Mouse (Mus musculus): ENCODE measurements around the gene Lrrc1.

DNA sequence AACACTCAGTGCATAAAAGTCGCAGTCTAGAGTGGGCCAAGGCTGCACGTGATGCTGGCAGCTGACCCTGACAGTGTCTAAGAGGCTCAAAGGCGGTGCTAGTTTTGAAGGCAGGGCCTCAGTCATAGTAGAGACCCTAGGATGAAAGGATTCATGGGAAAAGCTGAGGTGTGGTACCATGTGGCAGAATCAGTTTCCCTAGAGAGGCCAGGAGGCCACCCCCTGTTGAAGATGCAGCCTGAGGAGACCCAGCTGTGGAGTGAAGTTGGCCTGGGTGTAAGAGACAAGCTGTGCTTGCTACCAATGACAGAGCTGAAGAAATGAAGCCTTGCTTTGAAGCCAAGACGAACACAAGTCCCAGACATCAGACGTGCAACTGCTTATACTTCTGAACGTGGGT lies 107.5 kb downstream of the Lrrc1 start:
- TF ChIP-seq CTCF (IDR thresholded peaks at IDR 0.05): no peak
- TF ChIP-seq EP300 (IDR thresholded peaks at IDR 0.05): no peak

All from lung, postnatal 0 days (tissue).